Mouse (Mus musculus): Measurements from ENCODE around the gene Dnah6. TPM values are rescaled to one million over a fixed set of nuclear protein-coding genes. Genes with fewer than 3 reads are reported as not detected.

The Dnah6 gene
- total RNA-seq (2023): not detected

GRCm38 (mm10) chr6:73221189-73221957, at the start of gene Dnah6:
TSS of gene Dnah6 (minus strand) at chr6:73221651.

GRCm38 (mm10) chr6:73248237-73249048, 27.0 kb upstream of the Dnah6 start, which contains the start of gene Suclg1:
TSS of gene Suclg1 (plus strand) at chr6:73248382.

Other genes starting within 250 kb of the Dnah6 start
- gene Suclg1, start 26.7 kb upstream of the Dnah6 start, total RNA-seq (2023): 36.5 TPM
- not detected for gene 4931417E11Rik, start 248.0 kb upstream of the Dnah6 start, total RNA-seq (2023)